Mouse (Mus musculus): Measurements from ENCODE around the gene Slc27a3. TPM values are rescaled to one million over a fixed set of nuclear protein-coding genes. Genes with fewer than 3 reads are reported as not detected.

The Slc27a3 gene
- 0.08 and 0.18 TPM in 2 replicates for polyA plus RNA-seq (2012)

DNA sequence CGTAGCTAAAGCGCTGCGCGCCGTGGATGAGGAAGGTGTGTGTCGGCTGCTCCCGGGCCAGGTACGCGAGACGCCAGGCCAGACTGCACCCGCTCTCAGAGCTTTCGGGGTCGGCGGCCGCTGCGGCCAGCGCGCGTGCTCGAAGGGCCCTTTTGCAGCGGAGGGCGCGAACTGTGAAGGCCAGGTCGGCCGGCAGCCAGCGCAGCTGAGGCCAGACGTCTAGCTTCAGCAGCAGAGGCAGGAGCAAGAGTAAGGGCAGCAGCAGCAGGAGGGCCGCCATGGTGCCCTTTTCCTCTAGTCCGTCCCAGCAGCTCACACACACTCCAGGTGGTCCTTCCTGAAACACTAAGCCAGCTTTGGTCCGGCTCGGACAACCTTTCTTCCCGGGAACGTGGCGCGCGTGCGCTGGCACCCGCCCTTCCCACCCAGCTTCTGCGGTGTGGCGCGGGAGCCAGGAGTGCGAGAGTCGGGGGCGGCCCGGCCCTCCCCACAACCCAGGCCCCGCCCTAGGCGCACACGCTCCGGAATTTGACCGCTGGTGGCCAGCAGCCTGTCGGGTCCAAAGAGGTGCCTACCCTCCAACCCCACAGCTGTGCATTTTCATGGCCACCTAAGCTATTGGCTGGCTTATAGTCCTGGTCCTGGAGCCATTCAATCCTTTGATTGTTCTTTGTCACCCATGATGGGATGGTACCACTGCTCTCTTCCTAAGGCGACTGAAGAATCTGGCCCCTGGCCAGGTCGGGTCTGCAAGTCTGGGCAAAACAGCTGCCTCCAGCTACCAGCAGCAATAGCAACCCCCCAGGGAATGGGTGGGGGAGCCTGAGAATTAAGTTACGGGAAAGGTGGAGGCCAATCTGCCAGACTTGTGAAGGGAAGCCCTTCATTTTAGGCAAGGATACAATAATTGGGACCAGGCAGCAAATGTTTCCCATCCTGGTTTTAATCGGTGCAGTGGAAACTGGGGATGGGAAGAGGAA lies at the start of gene Slc27a3:
TSS of gene Slc27a3 (minus strand) at position 428 of the 980 bp plus-strand sequence.
- peaks cover 41% of the 10 kb centered on the region for H3K36me3 ChIP-seq (ENCODE audit: control insufficient read depth)
- H3K27me3 ChIP-seq (ENCODE audit: control insufficient read depth) = peaks cover 34% of the 10 kb centered on the region
- H3K4me1 ChIP-seq (ENCODE audit: control insufficient read depth) = peaks cover 6% of the 10 kb centered on the region
- H3K4me3 ChIP-seq (replicated peaks) = peak within 1 kb of the TSS; percentile 43
- TF ChIP-seq TAL1 (IDR thresholded peaks at IDR 0.05; ENCODE audit: low read length) (no peak), GATA1 (IDR thresholded peaks at IDR 0.05; ENCODE audit: low read length) (no peak)
- H3K9me3 ChIP-seq (ENCODE audit: control insufficient read depth, low read length) = no peaks in the 10 kb centered on the region

DNA sequence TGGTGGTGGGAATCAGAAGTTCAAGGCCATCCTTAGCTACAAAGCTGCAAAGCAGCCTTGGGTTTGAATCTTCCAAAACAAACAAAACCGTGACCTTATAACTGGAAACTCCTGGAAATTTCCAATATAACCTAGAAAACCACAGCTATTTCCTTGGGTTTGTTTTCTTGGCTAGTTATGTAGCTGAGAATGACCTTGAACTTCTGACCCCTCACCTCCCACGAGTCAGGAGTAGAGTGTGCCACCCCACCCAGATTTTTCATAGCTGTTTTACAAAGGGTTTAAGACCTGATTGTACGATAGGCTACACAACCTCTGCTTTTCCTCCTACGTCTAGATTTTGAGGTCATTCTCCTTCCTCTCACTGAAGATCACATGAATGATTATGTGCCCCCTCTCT lies 47.4 kb upstream of the Slc27a3 start:
- no peaks in the 10 kb centered on the region for H3K9me3 ChIP-seq (ENCODE audit: control insufficient read depth, low read length)
- H3K4me3 ChIP-seq (replicated peaks) = no peak overlapping the region
- no peaks in the 10 kb centered on the region for H3K36me3 ChIP-seq (ENCODE audit: control insufficient read depth)
- H3K27me3 ChIP-seq (ENCODE audit: control insufficient read depth) = no peaks in the 10 kb centered on the region
- TF ChIP-seq GATA1 (IDR thresholded peaks at IDR 0.05; ENCODE audit: low read length) (no peak), TAL1 (IDR thresholded peaks at IDR 0.05; ENCODE audit: low read length) (no peak)
- H3K4me1 ChIP-seq (ENCODE audit: control insufficient read depth) = peaks cover 19% of the 10 kb centered on the region

DNA sequence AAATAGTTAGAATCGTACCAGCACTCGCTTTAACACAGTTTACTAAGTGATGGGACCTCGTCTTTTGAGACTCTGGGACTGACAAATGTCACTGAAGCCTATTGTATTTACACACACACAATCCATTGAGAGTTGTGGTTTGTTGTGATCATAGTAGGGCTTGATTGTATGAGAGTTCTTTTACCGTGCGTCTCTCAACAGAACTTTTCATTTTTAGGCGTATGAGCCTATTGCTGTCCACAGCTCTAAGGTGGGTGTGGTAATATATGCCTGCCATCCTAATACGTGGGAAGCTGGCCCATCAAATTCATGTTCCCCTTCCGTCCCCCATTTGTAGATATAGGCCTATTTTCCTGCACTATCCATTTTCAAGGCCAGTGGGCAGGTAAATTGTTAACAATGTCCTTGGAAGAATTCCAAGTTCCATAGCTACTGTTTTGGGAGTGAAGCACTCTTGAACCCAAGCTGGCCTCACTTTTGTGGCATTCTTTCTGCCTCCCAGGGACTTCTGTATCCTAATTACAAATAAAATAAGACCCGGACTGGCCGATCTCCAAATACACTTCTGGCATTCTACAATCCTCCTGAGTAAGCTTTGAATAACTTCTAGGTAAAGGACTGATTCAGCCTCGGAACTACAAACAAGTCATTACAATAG lies 44.5 kb upstream of the Slc27a3 start:
- Histone ChIP-seq H3K4me1 (ENCODE audit: control insufficient read depth) (peaks cover 46% of the 10 kb centered on the region), H3K36me3 (ENCODE audit: control insufficient read depth) (peaks cover 3% of the 10 kb centered on the region), H3K9me3 (ENCODE audit: control insufficient read depth, low read length) (no peaks in the 10 kb centered on the region), H3K27me3 (ENCODE audit: control insufficient read depth) (no peaks in the 10 kb centered on the region), H3K4me3 (replicated peaks) (peak overlapping the region; percentile 75)
- TF ChIP-seq TAL1 (IDR thresholded peaks at IDR 0.05; ENCODE audit: low read length) = no peak
- TF ChIP-seq GATA1 (IDR thresholded peaks at IDR 0.05; ENCODE audit: low read length) = no peak

GRCm38 (mm10) chr3:90433381-90434020 lies 43.8 kb upstream of the Slc27a3 start, which contains the start of gene Ints3:
Gene Ints3, minus strand, starts transcription at chr3:90433622.
- Histone ChIP-seq H3K27me3 (ENCODE audit: control insufficient read depth) (no peaks in the 10 kb centered on the region), H3K36me3 (ENCODE audit: control insufficient read depth) (peaks cover 8% of the 10 kb centered on the region), H3K4me1 (ENCODE audit: control insufficient read depth) (peaks cover 53% of the 10 kb centered on the region), H3K9me3 (ENCODE audit: control insufficient read depth, low read length) (no peaks in the 10 kb centered on the region), H3K4me3 (replicated peaks) (peak within 1 kb of the TSS; percentile 75)
- no peak for TF ChIP-seq GATA1 (IDR thresholded peaks at IDR 0.05; ENCODE audit: low read length)
- no peak for TF ChIP-seq TAL1 (IDR thresholded peaks at IDR 0.05; ENCODE audit: low read length)

- TF ChIP-seq GATA1 (IDR thresholded peaks at IDR 0.05; ENCODE audit: low read length) (no peak), TAL1 (IDR thresholded peaks at IDR 0.05; ENCODE audit: low read length) (no peak)
- H3K36me3 ChIP-seq (ENCODE audit: control insufficient read depth) = peaks cover 12% of the 10 kb centered on the region
- H3K27me3 ChIP-seq (ENCODE audit: control insufficient read depth) = no peaks in the 10 kb centered on the region
- H3K9me3 ChIP-seq (ENCODE audit: control insufficient read depth, low read length) = no peaks in the 10 kb centered on the region
- H3K4me1 ChIP-seq (ENCODE audit: control insufficient read depth) = peaks cover 60% of the 10 kb centered on the region
- H3K4me3 ChIP-seq (replicated peaks) = peak overlapping the region; percentile 75
These were observed 43.1 kb upstream of the Slc27a3 start for GRCm38 (mm10) chr3:90432811-90433219.

- Histone ChIP-seq H3K4me3 (replicated peaks) (peak overlapping the region; percentile 75), H3K4me1 (ENCODE audit: control insufficient read depth) (peaks cover 63% of the 10 kb centered on the region), H3K27me3 (ENCODE audit: control insufficient read depth) (no peaks in the 10 kb centered on the region), H3K9me3 (ENCODE audit: control insufficient read depth, low read length) (no peaks in the 10 kb centered on the region), H3K36me3 (ENCODE audit: control insufficient read depth) (peaks cover 12% of the 10 kb centered on the region)
- TF ChIP-seq TAL1 (IDR thresholded peaks at IDR 0.05; ENCODE audit: low read length) (no peak), GATA1 (IDR thresholded peaks at IDR 0.05; ENCODE audit: low read length) (no peak)
These were observed 42.6 kb upstream of the Slc27a3 start for GRCm38 (mm10) chr3:90432348-90432747.

GRCm38 (mm10) chr3:90429576-90429975 lies 39.8 kb upstream of the Slc27a3 start:
- H3K36me3 ChIP-seq (ENCODE audit: control insufficient read depth) = peaks cover 16% of the 10 kb centered on the region
- peaks cover 71% of the 10 kb centered on the region for H3K4me1 ChIP-seq (ENCODE audit: control insufficient read depth)

GRCm38 (mm10) chr3:90428186-90428585 lies 38.4 kb upstream of the Slc27a3 start:
- peaks cover 67% of the 10 kb centered on the region for H3K4me1 ChIP-seq (ENCODE audit: control insufficient read depth)
- H3K4me3 ChIP-seq (replicated peaks) = no peak overlapping the region
- no peaks in the 10 kb centered on the region for H3K9me3 ChIP-seq (ENCODE audit: control insufficient read depth, low read length)
- no peaks in the 10 kb centered on the region for H3K27me3 ChIP-seq (ENCODE audit: control insufficient read depth)
- H3K36me3 ChIP-seq (ENCODE audit: control insufficient read depth) = peaks cover 27% of the 10 kb centered on the region
- TF ChIP-seq GATA1 (IDR thresholded peaks at IDR 0.05; ENCODE audit: low read length) (no peak), TAL1 (IDR thresholded peaks at IDR 0.05; ENCODE audit: low read length) (no peak)

More at GRCm38 (mm10) chr3:90429576-90429975, 39.8 kb upstream of the Slc27a3 start:
- no peak overlapping the region for H3K4me3 ChIP-seq (replicated peaks)
- no peaks in the 10 kb centered on the region for H3K27me3 ChIP-seq (ENCODE audit: control insufficient read depth)
- TF ChIP-seq GATA1 (IDR thresholded peaks at IDR 0.05; ENCODE audit: low read length) = no peak
- TF ChIP-seq TAL1 (IDR thresholded peaks at IDR 0.05; ENCODE audit: low read length) = no peak
- no peaks in the 10 kb centered on the region for H3K9me3 ChIP-seq (ENCODE audit: control insufficient read depth, low read length)

Data from erythroblast, embryonic 14.5 days (primary cell).